Mouse (Mus musculus): ENCODE measurements at regions not wholly inside any gene's neighbourhood (a gene's known extent, or its start where the extent isn't known, plus 50 kb on each side); places are given as distances from the start of the nearest gene placed in this dataset.
A peak's percentile ranks its signal among the peaks of the same experiment; 100 is the strongest.
"Not testable (repeated sequence)": the region's sequence is repeated elsewhere in the genome, so short reads cannot be mapped to it uniquely, and the experiment has no call there.

DNA sequence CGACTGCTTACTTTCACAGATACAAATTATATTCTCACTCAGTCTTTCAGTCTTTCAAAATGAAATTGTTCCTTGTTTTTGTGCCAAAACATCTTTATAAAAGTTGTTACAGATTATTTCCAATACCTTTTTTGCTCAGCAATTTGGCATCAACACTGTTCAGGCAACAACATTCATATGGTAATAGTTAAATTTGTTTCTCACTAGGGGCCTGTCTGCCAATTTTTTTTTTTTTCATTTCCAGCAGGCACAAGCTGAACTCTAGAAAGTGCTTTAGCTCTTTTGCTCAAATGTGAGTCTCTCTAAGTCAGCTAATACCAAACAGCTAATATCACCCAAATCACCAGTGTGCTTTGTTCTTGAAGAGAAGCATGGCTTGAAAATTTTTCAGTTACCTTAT is 199.4 kb downstream of the Antxr2 start:
- no peak for DNase-seq

DNA sequence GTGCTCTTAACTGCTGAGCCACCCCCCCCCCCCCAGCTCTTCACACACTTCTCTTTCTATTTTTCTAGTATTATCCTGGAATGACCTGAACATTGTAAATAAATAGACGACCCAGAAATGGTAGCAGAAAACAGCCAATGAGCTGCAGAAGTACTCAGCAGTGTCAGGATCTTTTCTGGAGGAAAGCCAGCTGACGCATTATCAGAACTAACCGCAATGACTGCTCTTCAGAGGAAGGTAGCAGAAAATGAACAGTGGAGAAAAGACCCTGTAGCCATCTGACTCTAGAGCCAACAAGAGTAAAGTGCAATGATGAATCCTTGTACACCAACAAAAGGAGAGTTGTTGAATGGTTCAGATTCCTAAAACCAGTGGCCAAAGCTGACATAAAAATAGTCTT is 213.4 kb downstream of the Antxr2 start:
- no peak for DNase-seq

DNA sequence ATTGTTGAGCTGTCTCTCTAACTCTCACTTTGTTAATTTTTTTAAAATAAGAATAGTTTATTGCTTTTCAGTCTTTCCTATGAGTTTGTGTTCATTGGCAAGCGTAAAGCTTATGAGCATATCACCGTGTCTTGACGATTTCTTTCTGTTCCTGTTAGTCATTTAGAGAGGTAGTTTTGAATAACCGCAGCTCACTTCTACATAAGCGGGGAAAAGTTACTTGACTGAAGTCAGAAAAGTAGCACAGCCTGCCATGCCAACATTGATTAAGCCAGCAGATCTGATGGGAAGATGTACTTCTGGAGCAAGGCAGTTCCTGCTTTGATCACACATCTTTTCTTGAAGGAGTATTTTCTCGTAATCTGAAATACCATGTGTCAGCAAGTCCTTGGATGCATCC is 215.5 kb downstream of the Antxr2 start:
- no peak for DNase-seq

DNA sequence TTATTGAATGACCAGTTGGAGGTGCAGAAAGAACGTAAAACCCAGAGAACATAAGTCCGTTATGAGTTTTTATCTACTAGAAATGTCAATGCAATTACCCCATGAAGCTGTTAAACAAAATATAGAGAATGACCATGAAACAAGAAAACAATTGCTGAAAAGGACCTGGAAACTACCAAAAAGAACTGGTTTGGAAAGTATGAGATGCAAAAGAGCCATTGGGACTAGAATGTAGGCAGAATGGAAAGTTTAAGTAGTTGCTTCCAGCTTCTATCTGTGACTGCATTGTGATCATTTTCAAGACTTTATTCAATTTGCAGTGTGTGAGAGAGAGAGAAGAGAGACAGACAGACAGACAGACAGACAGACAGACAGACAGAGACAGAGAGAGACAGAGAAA is 216.1 kb downstream of the Antxr2 start:
- no peak for DNase-seq

DNA sequence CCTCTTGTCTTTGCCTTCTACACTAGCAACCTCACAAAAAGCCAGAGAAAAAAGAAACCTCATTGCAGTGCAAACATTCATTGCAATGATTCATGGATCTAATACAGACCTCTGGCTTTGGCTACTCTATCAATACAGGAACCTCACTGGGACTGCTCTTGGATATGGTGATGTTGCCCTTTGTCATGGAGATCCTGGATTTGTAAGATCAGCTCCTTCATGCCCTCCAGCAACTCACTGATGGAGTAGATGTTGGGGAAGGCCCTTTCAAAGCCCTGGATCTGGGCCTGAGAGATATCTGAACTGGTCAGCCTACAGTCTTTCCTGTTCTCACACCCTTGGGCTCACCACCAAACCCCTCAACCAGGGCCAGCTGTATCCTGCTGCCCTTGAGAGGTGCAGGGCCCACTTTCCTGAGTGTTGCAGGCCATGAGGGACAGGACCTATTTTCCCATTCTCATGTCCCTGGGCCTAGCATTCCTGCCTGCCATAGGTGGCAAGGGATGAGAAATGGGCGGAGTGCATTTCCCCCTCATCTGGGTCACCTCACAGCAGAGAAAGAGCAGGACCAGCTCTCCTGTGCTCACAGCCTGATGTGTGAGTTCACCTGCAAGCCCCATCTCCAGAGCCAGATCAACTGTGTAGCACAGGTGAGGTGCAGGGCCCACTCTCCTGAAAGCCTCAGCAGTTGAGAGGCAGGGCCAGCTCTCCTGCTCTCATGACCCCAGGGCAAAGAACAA is 218.1 kb downstream of the Antxr2 start:
- no peak for DNase-seq

DNA sequence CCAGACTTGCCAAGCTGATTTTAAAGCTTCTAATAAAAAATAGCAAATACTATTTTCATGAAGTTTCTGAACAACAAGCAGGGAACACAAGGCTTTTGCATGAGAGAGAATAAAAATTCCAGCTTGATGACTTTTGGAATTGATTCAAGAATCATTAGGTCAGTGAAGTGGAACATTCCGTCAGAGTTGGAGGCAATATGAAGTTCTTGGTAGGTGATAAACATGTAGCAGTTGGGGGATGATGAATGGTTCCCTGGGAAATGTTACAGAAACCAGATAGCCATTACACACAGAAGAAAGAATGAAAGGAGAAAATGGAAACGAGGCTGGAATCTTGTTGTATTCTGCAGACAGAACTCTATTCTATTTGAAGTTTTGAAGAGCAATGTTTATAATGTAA is 221.8 kb downstream of the Antxr2 start:
- DNase-seq = no peak

DNA sequence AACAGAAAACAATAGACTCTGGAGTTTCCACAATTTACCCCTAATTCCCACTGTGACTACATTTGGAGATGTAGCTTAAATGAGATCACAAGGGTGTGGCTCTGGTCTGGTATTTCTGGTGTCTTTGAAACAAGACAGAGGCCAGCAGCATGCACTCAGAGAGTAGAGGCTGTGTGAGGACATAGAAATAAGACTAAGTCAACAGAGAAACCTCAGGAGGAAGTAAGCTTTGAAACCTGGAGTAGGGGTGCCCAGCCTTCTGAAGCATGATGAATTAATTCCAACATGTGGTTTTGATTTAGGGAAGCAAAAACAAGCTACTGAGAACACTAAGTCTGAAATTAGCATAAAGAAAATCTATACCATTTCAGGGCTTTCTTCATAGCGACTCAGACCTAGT is 223.7 kb downstream of the Antxr2 start:
- DNase-seq = no peak

DNA sequence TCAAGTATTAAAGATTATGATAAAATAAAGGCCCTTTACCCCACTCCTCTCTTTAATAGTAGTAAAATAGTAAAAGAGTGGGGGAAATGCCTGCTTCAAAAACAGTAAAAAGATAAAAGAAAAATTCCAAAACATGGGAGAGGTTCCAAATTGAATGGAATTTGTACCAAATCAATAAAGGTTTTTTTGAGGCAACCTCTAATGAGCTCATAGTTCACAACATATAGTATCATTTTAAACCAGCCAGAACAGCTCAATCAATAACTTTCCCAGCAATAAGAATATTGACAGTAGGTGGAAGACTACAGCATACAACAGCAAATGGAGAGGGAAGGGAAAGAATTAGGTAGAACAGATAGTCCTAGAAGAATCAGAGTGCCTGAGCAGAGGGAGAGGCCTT is 224.1 kb downstream of the Antxr2 start:
- no peak for DNase-seq

DNA sequence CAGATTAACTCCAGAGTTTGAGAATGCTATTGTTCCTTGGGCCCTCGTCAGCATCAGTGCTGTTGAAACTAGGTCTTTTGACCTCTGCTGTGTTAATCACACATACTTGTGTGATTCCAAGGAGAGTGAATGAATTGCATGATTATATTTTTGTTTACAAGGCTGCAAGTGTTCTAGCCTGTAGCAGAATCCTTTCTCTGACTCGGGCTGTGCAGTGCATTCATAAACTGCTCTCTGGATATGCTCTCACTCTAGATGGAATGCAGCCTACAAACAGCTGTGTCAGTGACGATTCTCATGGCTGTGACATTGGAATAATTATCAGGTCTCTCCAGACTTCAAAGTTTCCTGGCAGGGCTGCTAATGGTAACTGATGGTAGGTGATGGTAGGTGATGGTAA is 230.8 kb downstream of the Antxr2 start:
- peak; percentile 6 for DNase-seq

DNA sequence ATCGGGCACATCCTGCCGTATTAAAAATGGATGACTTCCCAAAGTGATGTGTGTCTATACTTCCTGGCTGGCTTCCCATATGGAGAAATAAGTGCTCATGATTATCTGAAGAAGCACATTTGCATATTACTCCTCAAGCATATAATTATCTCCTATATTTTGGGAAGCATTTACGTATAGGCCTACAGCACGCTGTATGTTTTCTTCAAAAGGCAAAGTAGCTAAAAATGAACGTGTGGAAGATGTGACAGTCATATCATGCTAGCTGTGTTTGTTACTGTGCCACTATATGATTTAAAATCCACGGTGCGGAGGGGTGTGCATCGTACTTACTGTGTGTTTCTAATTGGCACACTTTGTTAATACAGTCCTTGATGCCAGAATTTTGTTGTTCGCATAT is 242.7 kb downstream of the Antxr2 start:
- no peak for DNase-seq

DNA sequence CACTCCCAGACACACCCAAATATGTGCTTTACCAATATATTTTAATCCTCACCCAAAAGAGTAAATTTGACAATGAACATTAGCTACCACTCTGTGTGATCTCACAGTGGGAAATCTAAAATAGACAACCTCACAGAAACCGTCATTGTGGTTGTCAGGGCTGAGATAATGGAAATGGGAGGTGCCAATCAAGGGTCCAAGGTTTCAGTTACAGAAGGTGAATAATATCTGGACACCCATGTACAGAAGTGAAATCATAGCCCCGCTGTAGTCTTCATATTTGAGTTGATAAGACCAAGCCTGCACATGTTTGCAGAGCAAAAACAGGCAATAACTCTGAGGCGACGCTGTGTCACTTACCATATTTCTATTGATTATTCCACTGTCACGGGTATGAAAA is 243.8 kb downstream of the Antxr2 start:
- no peak for DNase-seq

DNA sequence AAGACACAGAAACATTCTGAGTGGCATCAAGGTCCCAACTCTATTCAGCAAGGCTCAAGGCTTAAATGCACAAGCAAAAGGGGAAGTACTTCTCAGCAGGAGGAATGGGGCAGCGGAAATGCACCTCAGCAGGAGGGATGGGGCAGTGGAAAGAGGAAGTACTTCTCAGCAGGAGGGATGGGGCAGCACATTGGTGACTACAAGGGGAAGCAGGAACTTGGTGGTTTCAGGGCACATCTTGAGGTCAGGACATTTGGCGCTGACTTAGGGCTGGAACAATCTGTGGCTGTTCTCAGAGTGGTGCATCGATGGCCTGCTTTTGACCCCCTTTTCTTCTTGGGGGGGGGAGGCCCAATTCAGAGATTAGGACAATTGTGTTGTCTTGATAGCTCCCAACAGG is 255.7 kb downstream of the Antxr2 start:
- DNase-seq = not testable (repeated sequence)

DNA sequence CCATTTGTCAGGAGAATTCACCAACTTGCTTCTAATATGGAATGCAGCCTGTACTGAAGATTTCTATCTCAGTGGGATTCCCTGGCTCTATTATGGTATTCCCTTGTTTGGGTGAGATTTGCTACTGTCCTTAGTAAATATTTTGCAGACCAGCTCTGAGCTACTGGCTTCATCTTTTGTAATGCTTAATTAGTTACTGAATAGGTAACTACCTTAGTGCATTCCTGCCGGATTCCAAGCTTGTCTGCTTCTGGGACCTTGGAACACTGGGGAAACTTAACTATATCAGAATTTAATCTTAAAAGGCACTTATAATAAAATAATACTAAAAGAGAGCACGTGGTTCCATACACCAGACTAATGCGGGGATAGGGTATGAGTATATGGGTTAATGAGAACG is 257.4 kb downstream of the Antxr2 start:
- not testable (repeated sequence) for DNase-seq

DNA sequence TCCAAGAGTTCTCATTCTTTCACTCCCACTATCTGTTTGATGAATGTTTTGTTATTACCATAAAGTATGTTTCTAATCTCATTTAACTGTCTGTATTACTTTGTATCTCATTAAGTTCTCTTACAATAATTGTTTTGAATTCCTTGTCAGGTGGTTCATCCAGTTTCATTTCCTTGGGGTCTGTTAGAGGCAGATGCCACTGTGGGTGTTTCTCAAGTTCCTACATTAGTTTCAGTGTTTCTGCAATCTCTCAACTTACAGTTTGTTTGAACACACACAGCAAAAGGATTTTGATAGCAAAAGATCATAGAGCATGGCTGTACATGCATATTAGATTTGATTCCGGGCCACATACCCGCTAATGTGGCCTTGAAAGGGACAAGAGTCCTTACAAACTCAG is 280.5 kb upstream of the Gk2 start:
- no peak for DNase-seq

DNA sequence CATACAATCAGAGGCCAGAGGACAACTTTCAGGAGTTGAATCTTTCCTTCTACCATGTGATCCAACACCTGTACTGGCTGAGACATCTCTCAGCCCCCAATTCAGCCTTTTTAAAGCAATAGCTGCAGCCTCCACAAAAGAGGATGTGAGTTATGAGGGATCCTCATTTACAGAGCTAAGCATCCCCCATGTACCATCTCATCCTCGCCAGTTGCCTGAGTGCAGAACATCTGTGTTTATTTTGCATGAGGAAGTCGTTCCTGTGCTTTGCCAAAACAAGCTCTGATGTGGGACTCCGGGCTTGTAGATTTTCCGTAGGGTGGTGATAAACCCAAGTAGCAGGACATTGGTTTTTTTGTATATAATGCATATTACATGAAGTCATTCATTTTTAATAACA is 274.1 kb upstream of the Gk2 start:
- DNase-seq = no peak

DNA sequence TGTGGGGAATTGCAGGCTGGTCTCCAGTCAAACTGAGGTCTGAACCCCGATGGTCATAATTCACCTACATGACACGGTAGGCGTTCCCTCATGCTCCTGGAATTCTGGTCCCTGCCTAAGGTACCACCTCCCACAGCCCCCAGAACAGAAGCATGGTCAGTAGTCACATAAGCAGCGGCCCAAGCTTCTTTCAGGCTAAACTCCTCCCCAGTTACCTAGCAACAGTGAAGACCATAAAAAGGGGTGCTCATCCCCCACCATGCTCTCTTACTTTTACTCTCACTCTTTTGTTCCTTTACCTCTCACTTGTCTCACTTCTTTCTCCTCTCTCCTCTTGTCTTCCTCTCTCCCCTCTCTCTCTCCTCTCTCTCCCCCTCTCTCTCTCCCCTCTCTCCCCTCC is 262.5 kb upstream of the Gk2 start:
- not testable (repeated sequence) for DNase-seq

DNA sequence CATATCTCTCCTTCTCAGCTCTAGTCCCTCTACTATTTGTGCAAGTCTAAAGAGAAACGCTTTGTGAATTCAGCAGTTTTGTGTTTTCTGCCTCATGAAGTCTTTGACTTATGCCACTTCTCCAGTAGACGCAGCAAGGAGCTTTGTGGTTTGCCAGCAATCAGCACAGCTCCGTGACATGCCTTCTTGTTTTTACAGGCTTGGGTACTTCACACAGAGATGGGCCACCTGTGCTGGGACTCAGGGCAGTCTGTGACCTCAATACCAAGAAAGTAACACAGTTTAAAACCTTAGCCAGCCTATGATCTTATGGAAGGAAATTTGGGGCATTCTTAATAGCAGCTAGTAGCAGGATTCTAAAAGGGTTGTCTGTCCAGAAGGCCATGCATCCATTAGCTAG is 248.4 kb upstream of the Gk2 start:
- DNase-seq = no peak

DNA sequence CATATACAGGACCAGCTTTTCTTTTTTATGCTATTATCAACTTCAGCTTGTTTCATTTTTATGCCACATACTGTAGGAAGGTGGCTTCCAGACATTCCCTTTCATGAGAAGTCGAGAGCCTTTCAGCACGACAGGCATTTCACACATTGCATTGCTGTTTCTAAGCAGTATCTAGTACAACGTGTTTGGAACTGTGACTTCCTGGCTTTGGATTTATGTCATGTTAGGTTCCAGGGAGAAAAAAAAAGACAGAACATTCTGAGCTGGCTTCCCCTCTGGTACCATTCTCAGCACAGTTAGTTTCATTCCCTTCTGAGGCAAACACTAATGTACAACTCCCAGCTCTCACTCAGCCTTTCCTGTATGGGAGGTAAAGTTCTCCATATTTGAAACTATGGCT is 243.7 kb upstream of the Gk2 start:
- no peak for DNase-seq

DNA sequence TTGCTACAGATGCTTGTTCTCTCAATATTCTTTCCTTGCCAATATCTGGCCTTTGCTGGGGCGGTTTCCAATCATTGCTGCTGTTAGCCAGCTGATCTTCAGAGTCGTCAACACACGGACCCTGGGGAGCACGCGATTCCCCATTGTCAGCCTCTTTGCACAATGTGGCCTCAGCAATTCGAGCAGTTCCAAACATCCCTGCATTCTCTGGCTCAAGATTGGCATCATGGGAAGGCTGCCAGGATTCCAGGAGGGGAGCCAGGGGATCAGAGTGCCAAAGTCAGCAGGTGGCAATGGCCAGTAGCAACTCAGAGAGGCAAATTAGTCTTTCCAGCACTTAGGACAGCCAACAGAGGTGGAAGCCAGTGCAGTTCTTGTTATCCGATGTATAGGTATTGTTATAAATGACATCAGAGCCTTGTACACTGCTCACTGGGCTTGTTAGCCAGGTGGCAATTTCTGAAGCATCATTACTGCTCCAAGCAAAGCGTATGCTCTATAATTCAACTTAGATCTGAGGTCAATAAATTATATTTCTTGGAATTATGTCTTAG is 240.8 kb upstream of the Gk2 start:
- DNase-seq = peak; percentile 14

DNA sequence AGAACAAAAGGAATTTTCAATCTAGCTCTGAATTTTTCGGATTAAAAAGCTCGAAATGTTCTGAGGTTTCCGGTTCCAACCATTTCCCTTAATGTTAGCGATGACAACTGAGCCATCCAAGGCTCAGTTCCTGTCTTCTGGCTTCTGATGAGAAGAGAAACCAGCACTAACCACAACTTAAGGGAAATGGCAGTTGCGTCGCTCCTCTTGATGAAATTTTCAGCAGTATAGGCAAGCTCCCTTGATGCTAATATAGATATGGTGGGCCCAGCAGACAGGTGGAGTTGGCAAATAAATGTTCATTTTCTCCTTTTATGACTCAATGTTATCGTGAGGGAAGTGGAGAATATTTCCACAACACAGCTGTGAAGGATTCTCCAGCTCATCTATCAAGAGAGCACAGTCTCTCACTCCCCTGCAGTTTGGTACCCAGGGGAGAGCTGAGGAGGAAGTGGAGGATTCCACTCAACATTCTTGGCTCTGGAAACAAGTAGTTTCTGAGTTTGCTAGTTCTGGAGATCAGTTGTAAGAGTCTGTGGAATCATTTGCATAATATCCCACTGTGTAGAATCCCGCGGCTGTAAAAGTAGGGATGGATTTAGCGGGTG is 236.6 kb upstream of the Gk2 start:
- DNase-seq = no peak

DNA sequence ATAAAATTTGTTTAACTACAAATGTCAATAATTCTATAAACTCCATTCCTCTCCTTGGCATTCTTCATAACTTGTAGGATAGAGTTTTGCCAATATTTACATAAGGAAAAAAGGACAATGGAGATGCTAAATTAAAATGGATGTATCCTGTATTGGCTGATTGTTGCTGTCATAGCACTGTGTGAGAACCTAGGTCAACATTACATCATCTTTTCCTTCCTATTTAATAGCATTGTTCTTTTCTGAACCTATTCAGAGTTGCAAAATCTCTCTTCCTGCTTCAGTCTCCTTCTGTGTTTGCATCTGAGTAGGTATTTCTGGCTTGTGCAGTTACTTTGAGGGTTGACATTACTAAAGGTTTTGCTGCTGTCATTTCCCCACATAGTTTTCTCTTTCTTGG is 228.6 kb upstream of the Gk2 start:
- DNase-seq = no peak

DNA sequence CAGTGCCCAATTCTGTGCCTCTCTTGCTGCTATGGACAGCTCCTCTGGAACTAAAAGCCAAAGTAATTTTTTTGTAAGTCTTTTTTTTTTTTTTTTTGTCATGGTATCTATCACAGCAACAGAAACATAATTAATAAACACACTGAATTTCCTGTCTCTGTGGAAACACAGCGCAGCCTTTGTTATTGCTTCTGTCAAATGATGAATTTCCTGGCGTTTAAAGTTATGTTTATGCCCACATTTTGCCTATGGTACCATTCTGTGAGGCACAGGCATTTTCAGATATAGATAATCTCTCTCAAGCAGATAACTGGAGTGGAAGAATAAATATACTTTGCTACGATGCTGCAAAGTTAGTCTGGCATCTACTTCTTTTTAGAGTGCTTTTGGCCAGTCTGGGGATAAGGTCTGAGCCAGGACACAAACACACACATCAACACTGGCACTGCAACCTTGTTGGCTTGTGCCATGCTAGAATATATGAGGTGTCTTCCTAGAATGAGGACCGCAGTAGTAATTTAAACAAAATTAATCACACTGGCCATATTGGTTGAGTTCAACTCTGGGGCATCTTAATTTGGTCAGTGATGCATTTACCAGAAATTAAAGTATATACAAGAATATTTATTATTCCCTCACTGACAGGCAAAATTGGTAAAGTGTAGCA is 227.9 kb upstream of the Gk2 start:
- no peak for DNase-seq

DNA sequence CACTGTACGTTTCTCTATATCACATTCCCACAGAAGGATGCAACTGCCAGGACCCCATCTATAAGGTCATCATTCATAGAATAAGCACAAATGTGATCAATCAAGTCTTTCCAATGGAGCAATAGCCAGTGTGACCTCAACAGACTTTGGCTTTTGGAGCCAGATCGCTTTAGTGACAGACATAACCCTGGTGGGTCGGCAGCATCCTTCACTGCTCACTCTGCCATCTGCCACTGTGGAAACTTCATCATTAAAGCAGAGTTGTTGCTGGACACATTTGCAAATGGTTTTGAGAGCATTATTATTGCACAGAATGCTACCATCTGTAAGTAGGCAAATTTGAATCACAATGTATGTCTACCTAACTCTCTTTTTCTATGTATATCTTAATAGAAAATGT is 212.9 kb upstream of the Gk2 start:
- DNase-seq = no peak

Data from retina, postnatal 1 day (tissue).